Mouse (Mus musculus) liver, adult 10 weeks (tissue): ENCODE measurements around the gene Evi5l. TPM values are rescaled to one million over a fixed set of nuclear protein-coding genes. Genes with fewer than 3 reads are reported as not detected.

Source experiments
- polyA plus RNA-seq: library from polyadenylated mRNA; stranded (reverse); fragments of 350-450 nt; fragmentation: Illumina TruSeq; extraction: RNeasy Lipid Tissue Mini Kit (QIAGEN cat#74804); gene quantifications from one replicate; pipeline ENCODE4 v1.2.3, GENCODE M21; 2014; ENCODE audit warnings: low read depth, low replicate concordance

The Evi5l gene
- 1.2 TPM for polyA plus RNA-seq

GRCm38 (mm10) chr8:4165852-4166751, at the start of gene Evi5l:
Gene Evi5l, plus strand, starts transcription at chr8:4166567.

GRCm38 (mm10) chr8:4133798-4134197, 32.6 kb upstream of the Evi5l start, which contains the start of gene Cd209g:
Gene Cd209g, plus strand, starts transcription at chr8:4134098.

GRCm38 (mm10) chr8:4216791-4217621, 50.6 kb downstream of the Evi5l start, which contains the start of gene Prr36:
Gene Prr36, minus strand, starts transcription at chr8:4217459.

GRCm38 (mm10) chr8:4226739-4227347, 60.5 kb downstream of the Evi5l start, which contains the start of gene Lrrc8e:
Gene Lrrc8e, plus strand, starts transcription at chr8:4226827.

GRCm38 (mm10) chr8:4238434-4239192, 72.2 kb downstream of the Evi5l start, which contains the start of the genes Map2k7 and Gm49320:
Gene Map2k7, plus strand, starts transcription at chr8:4238740.
Gene Gm49320, plus strand, starts transcription at chr8:4238865.

GRCm38 (mm10) chr8:4247951-4248540, 81.7 kb downstream of the Evi5l start, which contains the start of gene Tgfbr3l:
Gene Tgfbr3l, plus strand, starts transcription at chr8:4248214.

GRCm38 (mm10) chr8:4252934-4253841, 86.8 kb downstream of the Evi5l start, which contains the start of gene Snapc2:
Gene Snapc2, plus strand, starts transcription at chr8:4253080.

GRCm38 (mm10) chr8:4259125-4259804, 92.9 kb downstream of the Evi5l start, which contains the start of gene Ctxn1:
Gene Ctxn1, minus strand, starts transcription at chr8:4259274.

Other genes starting within 250 kb of the Evi5l start
- 0.19 TPM for gene Cd209b, start 239.7 kb upstream of the Evi5l start, polyA plus RNA-seq
- gene Cd209c, start 211.8 kb upstream of the Evi5l start, polyA plus RNA-seq, result not detected
- gene Cd209f, start 60.7 kb upstream of the Evi5l start, polyA plus RNA-seq, result not detected
- not detected for gene Cd209g, start 32.5 kb upstream of the Evi5l start, polyA plus RNA-seq
- gene Prr36, start 50.9 kb downstream of the Evi5l start, polyA plus RNA-seq, result not detected
- 0.13 TPM for gene Lrrc8e, start 60.3 kb downstream of the Evi5l start, polyA plus RNA-seq
- gene Map2k7, start 72.2 kb downstream of the Evi5l start, polyA plus RNA-seq, result 4.9 TPM
- not detected for gene Gm49320, start 72.3 kb downstream of the Evi5l start, polyA plus RNA-seq
- 7.4 TPM for gene Tgfbr3l, start 81.6 kb downstream of the Evi5l start, polyA plus RNA-seq
- 3.2 TPM for gene Snapc2, start 86.5 kb downstream of the Evi5l start, polyA plus RNA-seq
- not detected for gene Ctxn1, start 92.7 kb downstream of the Evi5l start, polyA plus RNA-seq
- 74.0 TPM for gene Timm44, start 109.3 kb downstream of the Evi5l start, polyA plus RNA-seq
- gene Ccl25, start 158.6 kb downstream of the Evi5l start, polyA plus RNA-seq, result 13.1 TPM
- 31.0 TPM for gene Elavl1, start 158.8 kb downstream of the Evi5l start, polyA plus RNA-seq